Mouse (Mus musculus) testis, adult 2 months (tissue): ENCODE measurements at regions not wholly inside any gene's neighbourhood (a gene's known extent, or its start where the extent isn't known, plus 50 kb on each side); places are given as distances from the start of the nearest gene placed in this dataset.

Source experiments
- CTCF ChIP-seq: fragments of 200-500 bp; IDR thresholded peaks from 2 replicates; pipeline ENCODE4 v1.5.1; 2012; ENCODE audit warnings: low read depth, mild to moderate bottlenecking, inconsistent platforms, low read length, moderate library complexity; ENCODE audit not compliant: control insufficient read depth, insufficient read depth, insufficient replicate concordance
- POLR2A ChIP-seq: fragments of 200-500 bp; IDR thresholded peaks from 2 replicates; pipeline ENCODE4 v1.6.1; 2012; ENCODE audit warnings: low read depth, mild to moderate bottlenecking, inconsistent platforms, low read length, moderate library complexity; ENCODE audit not compliant: control insufficient read depth

GRCm38 (mm10) chr16:95802207-95802606 lies 100.3 kb downstream of the Ets2 start:
- TF ChIP-seq CTCF (no peak), POLR2A (no peak)
